Mouse (Mus musculus) effector memory CD4-positive, alpha-beta T cell, adult 5 months (primary cell): ENCODE results near the gene Rps6kc1. TPM values are rescaled to one million over a fixed set of nuclear protein-coding genes. Genes with fewer than 3 reads are reported as not detected.

Source experiments
- polyA plus RNA-seq: library from polyadenylated mRNA; unstranded; fragments of 100-300 nt; shearing (Covaris generic); gene quantifications from one replicate; pipeline ENCODE4 v1.2.1, GENCODE M21; 2017

Gene Rps6kc1
- polyA plus RNA-seq = 7.4 TPM

DNA sequence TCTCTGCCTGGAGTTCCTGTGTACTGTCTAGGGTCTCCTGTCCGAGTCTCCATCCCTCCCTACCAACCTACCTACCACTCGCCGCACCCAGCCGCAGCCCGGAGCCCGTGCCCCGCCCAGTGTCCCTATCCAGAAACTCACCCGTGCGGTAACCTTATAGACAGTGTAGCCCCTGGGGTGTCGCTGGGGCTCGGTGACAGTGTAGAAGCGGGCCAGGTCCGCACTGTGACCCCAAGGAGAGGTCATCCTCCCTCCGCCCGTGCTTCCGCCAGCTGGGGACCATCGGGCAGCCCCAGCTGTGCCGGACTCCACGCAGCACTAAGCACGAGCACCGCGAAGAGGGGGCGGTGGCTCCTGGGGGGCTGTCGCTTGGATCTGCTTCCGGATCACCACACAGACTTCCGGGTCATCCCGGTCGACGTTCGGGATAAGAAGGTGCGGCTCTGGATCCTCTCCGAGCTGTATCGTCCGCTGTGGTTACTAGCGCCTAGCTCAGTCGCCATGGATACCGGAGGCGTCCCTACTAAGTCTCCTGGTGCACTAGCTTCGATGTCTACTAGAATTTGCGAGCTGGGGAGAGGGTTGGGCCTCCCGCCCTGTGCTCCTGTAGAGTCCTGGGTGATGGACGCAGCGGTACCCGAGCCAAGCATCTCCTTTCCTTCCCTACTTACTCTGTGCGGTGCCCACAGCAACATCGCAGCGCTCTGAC is at the start of gene Rps6kc1:
Gene Rps6kc1, minus strand, starts transcription at position 356 of the 709 bp plus-strand sequence.

GRCm38 (mm10) chr1:190924812-190925211 is 13.2 kb upstream of the Rps6kc1 start, which contains the start of gene Angel2:
TSS of gene Angel2 (plus strand) at chr1:190925112.

Other genes with a start within 250 kb of the Rps6kc1 start
- 86.4 TPM for gene Angel2, start 13.3 kb upstream of the Rps6kc1 start, polyA plus RNA-seq
- gene Vash2, start 67.5 kb upstream of the Rps6kc1 start, polyA plus RNA-seq = 0.27 TPM
- 34.9 TPM for gene Flvcr1, start 114.4 kb upstream of the Rps6kc1 start, polyA plus RNA-seq
- not detected for gene Spata45, start 124.9 kb upstream of the Rps6kc1 start, polyA plus RNA-seq
- 9.2 TPM for gene Tatdn3, start 151.2 kb upstream of the Rps6kc1 start, polyA plus RNA-seq
- gene Nsl1, start 151.2 kb upstream of the Rps6kc1 start, polyA plus RNA-seq = 0.25 TPM
- not detected for gene Batf3, start 186.1 kb upstream of the Rps6kc1 start, polyA plus RNA-seq